Mouse (Mus musculus) layer of hippocampus, adult 9-11 months (tissue): ENCODE results near the gene Gm9774.

ENCODE experiments used
- DNase-seq: peaks from one replicate; pipeline ENCODE4 v3.0.0; 2022

The Gm9774 gene

DNA sequence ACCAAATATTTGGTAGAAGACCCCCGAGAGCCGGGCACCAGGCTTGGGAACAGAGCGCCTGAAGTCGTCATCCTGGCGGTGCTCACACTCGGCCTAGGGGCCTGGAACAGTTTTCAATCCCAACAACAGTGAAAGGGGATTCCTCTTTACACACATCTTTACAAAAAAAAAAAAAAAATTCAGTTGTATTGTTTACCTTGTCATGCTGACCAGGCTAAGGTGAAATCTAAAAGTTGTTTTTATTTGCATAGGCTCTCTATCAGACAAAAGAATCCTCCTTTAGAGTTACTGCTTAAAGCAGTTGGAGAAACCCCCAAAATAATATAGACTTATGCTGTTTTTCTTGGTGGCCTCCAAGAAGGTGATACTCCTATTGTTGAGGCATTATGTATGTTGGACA, at the start of gene Gm9774:
Gm9774 (minus strand) TSS at position 101 of the 400 bp plus-strand sequence.
- no peak for DNase-seq

DNA sequence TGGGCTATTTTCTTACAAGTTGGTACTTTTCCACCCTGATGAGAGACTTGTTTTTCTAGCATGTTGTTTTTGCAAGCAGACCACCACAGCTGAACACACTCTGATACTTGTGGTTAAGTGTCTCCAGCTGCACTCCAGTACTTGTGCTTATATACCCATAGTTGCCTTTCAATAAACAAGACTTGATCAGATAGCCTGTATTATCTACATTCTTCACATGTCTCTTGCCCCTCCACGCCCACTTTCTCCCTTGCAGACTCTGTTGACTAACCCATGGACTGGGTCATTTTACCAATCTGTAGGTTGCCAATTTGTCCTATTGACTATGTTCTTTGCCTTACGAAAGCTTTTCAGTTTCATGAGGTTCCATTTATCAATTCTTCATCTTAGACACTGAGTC, 40.9 kb upstream of the Gm9774 start:
- DNase-seq, result no peak

DNA sequence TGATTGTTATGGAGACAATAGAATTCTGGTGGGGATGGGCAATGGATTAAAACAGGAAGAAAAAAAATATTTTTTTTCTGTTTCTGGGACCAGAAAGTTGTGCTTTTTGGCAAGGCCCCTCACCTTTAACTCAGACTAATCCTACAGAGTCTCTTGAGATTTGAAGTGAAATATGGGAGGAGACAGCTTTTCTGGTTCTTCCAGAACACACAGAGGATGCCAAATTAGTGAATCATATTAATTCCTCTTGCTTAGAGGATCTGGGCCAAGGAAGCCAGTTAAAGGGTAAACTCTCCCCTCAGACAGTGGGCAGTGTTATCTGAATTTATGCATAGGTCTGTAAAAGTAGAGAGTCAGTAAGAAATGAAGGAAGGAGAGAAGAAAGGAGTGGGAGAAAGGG, 38.2 kb upstream of the Gm9774 start:
- DNase-seq, result no peak

DNA sequence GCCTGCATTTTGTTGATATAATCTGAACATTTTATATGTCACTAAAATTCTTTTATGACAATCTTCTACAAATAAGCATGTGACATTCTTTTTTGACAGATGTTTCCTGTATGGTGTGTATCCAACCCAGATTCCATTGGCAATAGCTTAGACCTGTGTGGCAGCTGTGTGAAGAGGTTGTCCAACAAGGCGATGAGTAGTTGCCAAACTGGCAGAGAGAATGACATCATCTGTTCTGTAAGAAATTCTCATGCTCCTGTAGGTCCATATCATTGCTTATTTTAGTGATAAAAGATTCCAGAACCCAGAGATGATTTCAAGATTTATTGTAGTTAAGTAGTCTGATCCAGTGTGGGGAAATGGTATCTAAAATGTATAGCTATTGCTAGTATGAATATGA, 37.4 kb upstream of the Gm9774 start:
- no peak for DNase-seq

DNA sequence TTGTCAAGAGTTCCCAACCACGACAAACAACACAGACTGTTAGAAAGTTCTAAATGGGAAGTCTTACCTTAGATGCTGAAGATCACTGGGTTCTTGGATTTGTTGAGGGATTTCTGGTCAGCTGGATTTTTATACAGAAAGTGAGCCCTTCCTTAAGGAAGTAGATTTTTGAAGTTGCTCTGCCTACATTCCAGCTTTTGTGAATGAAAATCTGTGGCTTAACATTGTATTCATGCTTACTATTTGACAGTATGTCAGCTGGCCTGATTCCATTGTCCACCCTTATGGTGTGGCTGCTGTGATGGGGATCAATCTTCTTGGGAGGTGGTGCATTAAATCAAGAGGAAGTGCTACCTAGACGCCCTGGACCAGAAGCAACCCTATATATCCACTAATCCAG, 29.4 kb upstream of the Gm9774 start, which contains the start of gene Sprr3:
Sprr3 (minus strand) TSS at position 101 of the 400 bp plus-strand sequence.
- no peak for DNase-seq

DNA sequence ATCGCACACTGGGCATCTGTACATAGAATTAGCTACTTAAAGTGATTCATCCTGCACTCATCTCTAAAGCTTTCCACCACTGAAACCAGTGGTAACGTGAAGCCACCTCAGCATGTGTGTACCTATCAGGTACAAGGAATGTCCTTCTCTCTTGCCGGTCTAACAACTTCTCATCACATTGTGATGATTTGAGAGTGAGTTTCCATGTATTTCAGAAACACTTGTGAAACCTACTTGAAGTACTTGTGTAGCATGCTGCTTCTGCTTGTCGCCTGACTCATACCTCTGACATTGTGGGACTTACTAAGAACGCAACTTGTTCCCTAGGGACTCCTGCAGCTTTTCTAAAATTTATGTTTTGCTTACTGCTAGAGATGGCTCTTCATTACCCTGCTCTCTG, 25.9 kb upstream of the Gm9774 start:
- no peak for DNase-seq

DNA sequence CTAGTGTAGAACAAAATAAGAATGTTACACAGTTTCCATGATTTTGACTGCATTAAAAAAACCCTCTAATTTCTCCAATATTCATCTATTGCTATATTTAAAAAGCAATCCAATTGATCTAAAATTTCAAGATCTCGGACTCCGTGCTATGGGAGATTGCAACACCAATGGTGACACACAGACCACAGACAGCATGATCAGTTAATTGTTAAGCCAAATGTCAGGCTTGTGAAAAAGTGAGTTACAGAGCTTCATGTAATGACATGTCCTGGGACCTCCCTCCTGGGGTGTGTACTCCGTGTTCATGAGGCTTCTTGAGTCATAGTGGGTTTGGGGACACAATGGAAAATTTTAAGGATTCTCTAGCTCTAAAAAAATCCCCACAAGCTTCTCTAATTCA, 11.0 kb upstream of the Gm9774 start:
- no peak for DNase-seq

DNA sequence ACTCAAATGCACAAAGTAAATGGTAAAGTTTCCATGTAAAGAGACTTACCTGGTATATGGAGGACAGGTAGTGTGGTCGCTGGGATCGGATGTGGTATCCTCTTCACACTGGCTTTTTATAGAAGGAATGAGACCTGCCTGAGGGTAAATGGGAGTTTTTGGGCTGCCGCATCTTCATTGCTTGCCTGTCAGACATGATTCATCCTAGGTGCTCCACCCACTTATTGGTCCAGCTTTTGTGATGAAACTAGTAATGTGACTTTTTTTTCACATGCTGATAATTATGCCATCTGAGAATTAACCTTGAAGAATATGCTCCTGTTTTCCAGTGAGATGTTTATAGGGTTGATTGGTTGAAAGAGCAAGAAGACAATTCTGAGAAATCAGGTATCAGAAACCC, 9.5 kb upstream of the Gm9774 start, which contains the start of gene Sprr1b:
Sprr1b (minus strand) TSS at position 101 of the 400 bp plus-strand sequence.
- DNase-seq, result no peak

DNA sequence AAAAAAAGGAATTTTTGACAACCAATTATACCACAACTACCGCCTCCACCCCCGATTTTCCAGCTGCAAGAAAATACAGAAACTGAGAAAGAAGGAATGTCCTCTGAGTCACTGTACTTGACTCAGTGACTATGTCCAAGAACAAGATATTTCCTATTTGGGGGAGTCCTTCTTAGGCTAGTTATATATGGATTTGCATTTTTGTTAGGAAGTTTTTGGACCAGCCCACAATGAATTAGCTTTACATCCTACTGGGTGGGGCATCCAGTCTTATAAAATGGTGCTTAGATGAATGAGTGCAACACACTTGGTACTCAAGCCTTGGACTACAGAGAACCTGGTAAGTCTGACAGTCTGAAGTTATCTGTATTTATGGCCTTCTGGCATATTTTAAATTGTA, 3.1 kb upstream of the Gm9774 start, which contains the start of gene Sprr2k:
Sprr2k (plus strand) TSS at position 301 of the 400 bp plus-strand sequence.
- DNase-seq, result no peak

DNA sequence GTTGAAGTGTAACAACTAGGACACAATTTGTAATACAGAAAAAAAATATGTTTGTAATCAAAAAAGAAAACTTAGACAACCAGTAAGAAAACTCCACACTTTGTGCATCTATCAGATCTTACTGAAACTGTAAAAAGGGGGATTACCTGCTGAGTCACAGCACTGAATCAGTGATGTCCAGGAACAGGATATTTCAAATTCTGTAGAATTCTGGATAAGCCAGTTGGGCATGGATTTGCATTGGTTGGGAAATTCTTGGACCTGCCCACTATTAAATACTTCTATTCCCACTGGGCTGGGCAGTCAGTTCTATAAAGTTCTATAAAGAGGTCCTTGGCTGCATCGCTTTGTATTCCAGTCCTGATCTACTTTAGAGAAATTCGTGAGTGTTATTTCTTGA, 11.4 kb downstream of the Gm9774 start, which contains the start of gene Sprr2j-ps:
Sprr2j-ps (plus strand) TSS at position 301 of the 400 bp plus-strand sequence.
- DNase-seq, result no peak

DNA sequence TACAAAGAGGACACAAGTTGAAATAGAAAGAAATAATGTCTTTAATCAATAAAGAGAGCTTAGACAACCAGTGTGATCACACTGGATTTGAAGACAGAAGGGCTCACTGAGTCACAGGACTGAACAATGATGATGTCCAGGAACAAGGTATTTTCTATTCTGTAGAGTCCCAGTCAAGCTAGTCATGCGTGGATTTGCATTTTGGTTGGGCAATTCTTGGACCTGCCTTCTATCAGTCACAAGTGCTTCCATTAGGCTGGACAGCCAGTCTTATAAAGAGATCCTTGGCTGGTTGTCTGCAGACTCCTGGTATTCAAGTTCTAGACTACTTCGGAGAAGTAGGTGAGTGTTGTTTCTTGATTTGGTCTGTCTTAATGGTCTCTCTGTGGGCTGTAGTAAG, 21.5 kb downstream of the Gm9774 start, which contains the start of gene Sprr2i:
Sprr2i (plus strand) TSS at position 301 of the 400 bp plus-strand sequence.
- no peak for DNase-seq

DNA sequence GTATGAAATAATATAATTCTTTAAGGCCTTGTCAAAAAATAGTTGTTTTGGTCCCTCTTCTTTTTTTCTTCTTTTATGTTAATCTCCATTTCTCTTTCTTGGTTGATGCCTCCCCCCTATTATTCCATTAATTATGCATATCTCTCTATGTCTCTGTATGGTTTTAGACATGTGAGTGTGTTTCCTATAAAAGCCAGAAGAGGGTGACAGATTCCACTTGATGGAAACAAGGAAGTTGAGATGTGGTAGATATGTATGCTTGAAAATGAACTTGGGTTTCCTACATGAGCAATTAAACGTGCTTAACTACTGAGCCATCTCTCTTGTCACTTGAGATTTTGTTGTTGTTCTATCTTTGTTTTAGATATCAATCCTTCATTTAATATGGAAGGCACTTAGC, 34.9 kb downstream of the Gm9774 start:
- no peak for DNase-seq

DNA sequence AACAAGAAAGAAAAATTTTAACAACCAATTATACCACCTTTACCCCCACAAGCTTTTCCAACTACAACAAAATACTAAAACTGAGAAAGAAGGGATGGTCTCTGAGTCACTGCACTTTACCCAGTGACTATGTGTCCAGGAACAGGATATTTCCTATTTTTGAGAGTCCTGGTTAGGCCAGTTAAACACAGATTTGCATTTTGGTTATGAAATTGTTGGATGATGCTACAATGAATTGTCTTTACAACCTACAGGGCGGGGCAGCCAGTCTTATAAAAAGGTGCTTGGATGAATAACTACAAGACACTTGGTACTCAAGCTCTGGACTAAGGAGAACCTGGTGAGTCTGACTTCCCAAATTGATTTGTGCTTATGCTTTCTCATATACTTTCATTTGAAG, 43.8 kb downstream of the Gm9774 start, which contains the start of gene Sprr2h:
Sprr2h (plus strand) TSS at position 301 of the 400 bp plus-strand sequence.
- no peak for DNase-seq
